Mouse (Mus musculus) spleen, adult 2 months (tissue): ENCODE data around the gene Fbxo31. TPM values are rescaled to one million over a fixed set of nuclear protein-coding genes. Genes with fewer than 3 reads are reported as not detected.

Source experiments
- DNase-seq, 2 experiments: peaks; one replicate each; pipeline versions ENCODE4 v3.0.0 to v3.0.0-alpha.2; 2012 to 2021; ENCODE audit warnings: low spot score in 2 of 2, low read depth in 1 of 2
- H3K27ac ChIP-seq: fragments of 200-500 bp; 2 replicates; pipeline ENCODE4 v1.5.1; 2012; ENCODE audit warnings: low read length, inconsistent platforms; ENCODE audit not compliant: insufficient read depth
- H3K27me3 ChIP-seq: fragments of 200-500 bp; 2 replicates; pipeline ENCODE4 v1.6.1; 2012; ENCODE audit warnings: mild to moderate bottlenecking, moderate library complexity, low read length, inconsistent platforms; ENCODE audit not compliant: control insufficient read depth, insufficient read depth
- H3K36me3 ChIP-seq: fragments of 200-500 bp; 2 replicates; pipeline ENCODE4 v1.6.1; 2012; ENCODE audit warnings: mild to moderate bottlenecking, low read length, inconsistent platforms; ENCODE audit not compliant: control insufficient read depth, insufficient read depth
- H3K4me1 ChIP-seq: fragments of 200-500 bp; 2 replicates; pipeline ENCODE4 v1.6.1; 2011; ENCODE audit warnings: inconsistent platforms; ENCODE audit not compliant: control insufficient read depth, insufficient read depth, insufficient read length
- H3K4me3 ChIP-seq: fragments of 200-500 bp; 2 replicates; pipeline ENCODE4 v1.5.1; 2011; ENCODE audit warnings: mild to moderate bottlenecking, inconsistent platforms; ENCODE audit not compliant: insufficient read depth, insufficient read length; ENCODE audit errors: extremely low read depth
- CTCF ChIP-seq: fragments of 200-500 bp; IDR thresholded peaks from 2 replicates; pipeline ENCODE4 v1.5.1; 2011; ENCODE audit warnings: mild to moderate bottlenecking, inconsistent platforms; ENCODE audit not compliant: insufficient read depth, insufficient read length, insufficient replicate concordance; ENCODE audit errors: extremely low read depth
- POLR2A ChIP-seq: fragments of 200-500 bp; IDR thresholded peaks from 2 replicates; pipeline ENCODE4 v1.6.1; 2011; ENCODE audit warnings: low read depth, low read length, inconsistent platforms
- WGBS: fragments of 180-500 bp; shearing (Covaris S2); methylation state at CpG from one replicate; pipeline ENCODE4 v1.1.7; 2018; 5-methylcytosine and 5-hydroxymethylcytosine counted together
- polyA plus RNA-seq: library from polyadenylated mRNA; depleted of rRNA; stranded (reverse); fragments of >200 nt; gene quantifications from 2 replicates; pipeline ENCODE4 v1.2.3, GENCODE M21; 2012; rRNA removed

Fbxo31 gene
- polyA plus RNA-seq = 22.5 and 30.2 TPM in 2 replicates

- Histone ChIP-seq H3K4me3 (peak within 1 kb of the TSS; percentile 75), H3K36me3 (no peaks in the 10 kb centered on the region), H3K4me1 (peaks cover 10% of the 10 kb centered on the region; the same call in 1 of the 2 replicates), H3K27me3 (no peaks in the 10 kb centered on the region), H3K27ac (peak within 1 kb of the TSS; percentile 39)
- DNase-seq = peak; percentile 83 to 92
- WGBS = 3% methylated on average over 58 of the region's 63 CpGs
- TF ChIP-seq POLR2A = peak; percentile 51
- no peak for TF ChIP-seq CTCF
These were observed at the start of gene Fbxo31 for GRCm38 (mm10) chr8:121578676-121579451. Fbxo31 (minus strand) TSS chr8:121578806.

GRCm38 (mm10) chr8:121623043-121623442 lies 44.4 kb upstream of the Fbxo31 start:
- H3K4me1 ChIP-seq = no peaks in the 10 kb centered on the region
- no peak overlapping the region for H3K27ac ChIP-seq
- no peak overlapping the region for H3K4me3 ChIP-seq
- no peaks in the 10 kb centered on the region for H3K27me3 ChIP-seq
- H3K36me3 ChIP-seq = no peaks in the 10 kb centered on the region
- no peak for DNase-seq
- WGBS = 89% methylated on average over 8 of the region's 8 CpGs
- no peak for TF ChIP-seq CTCF
- no peak for TF ChIP-seq POLR2A

GRCm38 (mm10) chr8:121621879-121622278 lies 43.3 kb upstream of the Fbxo31 start:
- Histone ChIP-seq H3K4me3 (no peak overlapping the region), H3K4me1 (no peaks in the 10 kb centered on the region), H3K27ac (no peak overlapping the region), H3K27me3 (no peaks in the 10 kb centered on the region), H3K36me3 (no peaks in the 10 kb centered on the region)
- no peak for DNase-seq
- TF ChIP-seq CTCF (no peak), POLR2A (no peak)
- WGBS = 41% methylated on average over 1 of the region's 1 CpGs

- WGBS = 81% methylated on average over 12 of the region's 12 CpGs
- TF ChIP-seq CTCF (no peak), POLR2A (no peak)
- H3K27me3 ChIP-seq = no peaks in the 10 kb centered on the region
These were observed 42.4 kb upstream of the Fbxo31 start for GRCm38 (mm10) chr8:121620801-121621516.

GRCm38 (mm10) chr8:121619401-121619995 lies 40.9 kb upstream of the Fbxo31 start:
- no peak overlapping the region for H3K4me3 ChIP-seq
- 50% methylated on average over 7 of the region's 7 CpGs for WGBS
- no peaks in the 10 kb centered on the region for H3K27me3 ChIP-seq
- H3K4me1 ChIP-seq = no peaks in the 10 kb centered on the region
- DNase-seq = no peak
- H3K36me3 ChIP-seq = no peaks in the 10 kb centered on the region
- H3K27ac ChIP-seq = peak overlapping the region; percentile 33; the same call in 1 of the 2 replicates
- TF ChIP-seq CTCF (no peak), POLR2A (no peak)

More at GRCm38 (mm10) chr8:121620801-121621516, 42.4 kb upstream of the Fbxo31 start:
- Histone ChIP-seq H3K4me3 (no peak overlapping the region), H3K4me1 (no peaks in the 10 kb centered on the region), H3K27ac (no peak overlapping the region), H3K36me3 (no peaks in the 10 kb centered on the region)
- no peak for DNase-seq

GRCm38 (mm10) chr8:121613419-121613818 lies 34.8 kb upstream of the Fbxo31 start:
- no peak for DNase-seq
- H3K4me3 ChIP-seq = no peak overlapping the region
- H3K36me3 ChIP-seq = no peaks in the 10 kb centered on the region
- no peaks in the 10 kb centered on the region for H3K4me1 ChIP-seq
- H3K27ac ChIP-seq = no peak overlapping the region
- no peaks in the 10 kb centered on the region for H3K27me3 ChIP-seq
- TF ChIP-seq CTCF = no peak
- no peak for TF ChIP-seq POLR2A
